Mouse (Mus musculus): ENCODE data around the gene Stub1.

GRCm38 (mm10) chr17:25809606-25810340 lies 23.4 kb downstream of the Stub1 start:
- TF ChIP-seq CTCF (IDR thresholded peaks at IDR 0.05; ENCODE audit: low read depth) (no peak), EP300 (IDR thresholded peaks at IDR 0.05; ENCODE audit: low read depth) (no peak)
